Mouse (Mus musculus): Measurements from ENCODE around the gene Gm20388.

- TF ChIP-seq CTCF (IDR thresholded peaks at IDR 0.05; ENCODE audit: insufficient read depth, low read depth, low read length) (no peak), POLR2A (IDR thresholded peaks at IDR 0.05; ENCODE audit: insufficient read depth, low read depth, low read length) (no peak)
These were observed 2728.0 kb downstream of the Gm20388 start for GRCm38 (mm10) chr8:122638601-122639000.

Measured in olfactory bulb, adult 2 months (tissue).